Mouse (Mus musculus) megakaryocyte, embryonic 14.5 days (primary cell): Measurements from ENCODE around the gene Nucks1. TPM values are rescaled to one million over a fixed set of nuclear protein-coding genes. Genes with fewer than 3 reads are reported as not detected.

ENCODE experiments used
- H3K27me3 ChIP-seq: replicated peaks from 2 replicates; pipeline ENCODE3; 2012; ENCODE audit warnings: inconsistent platforms
- H3K36me3 ChIP-seq: replicated peaks from 2 replicates; pipeline ENCODE3; 2012; ENCODE audit warnings: low read length, inconsistent platforms, mixed read lengths
- H3K4me1 ChIP-seq: 2 replicates; pipeline ENCODE4 v1.6.1; 2012; ENCODE audit warnings: inconsistent platforms
- H3K4me3 ChIP-seq: replicated peaks from 2 replicates; pipeline ENCODE3; 2012; ENCODE audit warnings: moderate library complexity, mild to moderate bottlenecking, inconsistent platforms
- H3K9me3 ChIP-seq: 2 replicates; pipeline ENCODE4 v1.6.1; 2012; ENCODE audit warnings: inconsistent platforms
- FLI1 ChIP-seq: IDR thresholded peaks from 2 replicates; pipeline ENCODE4 v1.6.1; 2012; ENCODE audit warnings: low read length, inconsistent platforms, mixed read lengths
- GATA1 ChIP-seq: IDR thresholded peaks from 3 replicates; pipeline ENCODE4 v1.6.1; 2012; ENCODE audit warnings: mixed read lengths, low read length, inconsistent platforms, borderline replicate concordance
- polyA plus RNA-seq: library from polyadenylated mRNA; stranded (reverse); fragments of >175 nt; gene quantifications from 2 replicates; pipeline ENCODE4 v1.2.3, GENCODE M21; 2012; ENCODE audit warnings: low replicate concordance; ENCODE audit not compliant: insufficient read depth

The Nucks1 gene
- 6.3 and 16.9 TPM in 2 replicates for polyA plus RNA-seq

DNA sequence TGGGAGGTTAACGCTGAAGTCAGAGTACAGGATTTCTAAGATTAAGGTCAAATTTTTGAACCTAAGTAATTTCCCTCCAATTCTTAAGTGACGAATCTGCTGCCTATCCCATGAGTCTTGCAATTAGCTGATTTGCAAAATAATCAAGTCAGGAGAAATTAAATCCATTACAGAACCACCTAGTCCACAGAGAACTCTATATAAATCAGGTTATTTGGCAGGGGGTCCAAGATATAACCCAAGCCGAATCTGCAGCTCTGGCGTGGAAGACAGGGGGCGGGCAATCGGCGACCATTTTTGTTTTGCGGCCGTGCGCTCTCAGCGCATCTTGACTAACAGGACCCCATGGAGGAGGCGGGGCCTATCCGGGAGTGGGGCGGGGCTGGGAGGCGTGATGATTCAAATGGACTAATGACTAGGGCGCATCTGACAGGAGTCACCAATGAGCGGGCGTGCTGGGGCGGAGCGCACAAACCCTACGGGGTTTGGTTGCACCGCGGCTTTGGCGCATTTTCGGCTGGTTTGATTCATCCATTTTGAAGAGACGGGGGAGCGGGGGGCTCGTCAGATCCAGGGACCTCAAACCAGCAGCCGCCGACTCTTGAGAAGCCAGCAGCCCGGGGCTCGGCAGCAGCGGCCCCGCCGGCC, at the start of gene Nucks1:
Gene Nucks1, plus strand, starts transcription at position 534 of the 648 bp plus-strand sequence.
- no peak for TF ChIP-seq FLI1
- no peak for TF ChIP-seq GATA1
- Histone ChIP-seq H3K27me3 (no peaks in the 10 kb centered on the region), H3K4me3 (peak within 1 kb of the TSS; percentile 97), H3K4me1 (peaks cover 64% of the 10 kb centered on the region), H3K36me3 (peaks cover 6% of the 10 kb centered on the region), H3K9me3 (no peaks in the 10 kb centered on the region)

DNA sequence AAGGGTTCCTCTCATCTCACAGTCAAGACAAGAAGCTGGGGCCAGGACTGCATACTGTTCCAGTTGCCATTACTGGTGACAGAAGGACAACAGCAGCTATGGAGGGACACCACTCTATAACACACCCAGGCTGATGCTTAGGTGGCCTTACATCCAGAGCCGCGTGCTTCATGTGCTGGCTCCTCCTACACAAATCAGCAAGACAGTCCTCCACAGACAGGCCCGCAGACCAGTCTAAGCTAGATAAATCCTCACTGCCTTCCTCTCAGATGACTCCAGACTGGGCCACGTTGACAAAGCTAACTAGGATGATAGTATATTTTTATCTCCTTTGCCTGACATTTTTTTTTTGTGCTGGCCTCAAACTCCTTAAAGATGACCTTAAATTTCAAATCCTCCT, 48.5 kb upstream of the Nucks1 start:
- Histone ChIP-seq H3K36me3 (no peaks in the 10 kb centered on the region), H3K9me3 (no peaks in the 10 kb centered on the region), H3K4me3 (peak overlapping the region; percentile 38)

DNA sequence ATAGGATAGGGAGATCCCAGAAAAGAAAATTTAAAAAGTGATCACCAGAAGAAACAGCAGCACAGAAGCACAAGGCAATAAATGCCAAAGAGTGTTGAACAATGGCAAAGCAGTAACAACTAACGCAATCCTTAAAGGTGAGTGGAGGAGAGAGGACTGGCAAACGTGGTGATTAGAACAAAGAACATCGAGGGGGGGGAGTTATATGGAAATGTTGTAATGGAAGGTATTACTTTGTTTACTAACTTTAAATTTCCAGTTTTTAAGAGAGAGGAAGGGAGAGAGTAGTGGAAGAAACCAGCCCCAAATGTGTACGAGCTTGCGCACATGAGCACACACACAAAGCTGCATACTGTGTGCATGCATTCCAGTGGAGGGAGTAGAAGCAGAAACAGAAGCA, 44.7 kb upstream of the Nucks1 start:
- TF ChIP-seq FLI1, result no peak
- no peak for TF ChIP-seq GATA1
- H3K4me3 ChIP-seq, result no peak overlapping the region
- H3K36me3 ChIP-seq, result peaks cover 10% of the 10 kb centered on the region
- H3K4me1 ChIP-seq, result peaks cover 33% of the 10 kb centered on the region
- H3K9me3 ChIP-seq, result no peaks in the 10 kb centered on the region
- peaks cover 10% of the 10 kb centered on the region for H3K27me3 ChIP-seq

More for the DNA sequence above, 48.5 kb upstream of the Nucks1 start:
- TF ChIP-seq FLI1, result no peak
- TF ChIP-seq GATA1, result no peak
- Histone ChIP-seq H3K4me1 (peaks cover 11% of the 10 kb centered on the region), H3K27me3 (peaks cover 13% of the 10 kb centered on the region)

DNA sequence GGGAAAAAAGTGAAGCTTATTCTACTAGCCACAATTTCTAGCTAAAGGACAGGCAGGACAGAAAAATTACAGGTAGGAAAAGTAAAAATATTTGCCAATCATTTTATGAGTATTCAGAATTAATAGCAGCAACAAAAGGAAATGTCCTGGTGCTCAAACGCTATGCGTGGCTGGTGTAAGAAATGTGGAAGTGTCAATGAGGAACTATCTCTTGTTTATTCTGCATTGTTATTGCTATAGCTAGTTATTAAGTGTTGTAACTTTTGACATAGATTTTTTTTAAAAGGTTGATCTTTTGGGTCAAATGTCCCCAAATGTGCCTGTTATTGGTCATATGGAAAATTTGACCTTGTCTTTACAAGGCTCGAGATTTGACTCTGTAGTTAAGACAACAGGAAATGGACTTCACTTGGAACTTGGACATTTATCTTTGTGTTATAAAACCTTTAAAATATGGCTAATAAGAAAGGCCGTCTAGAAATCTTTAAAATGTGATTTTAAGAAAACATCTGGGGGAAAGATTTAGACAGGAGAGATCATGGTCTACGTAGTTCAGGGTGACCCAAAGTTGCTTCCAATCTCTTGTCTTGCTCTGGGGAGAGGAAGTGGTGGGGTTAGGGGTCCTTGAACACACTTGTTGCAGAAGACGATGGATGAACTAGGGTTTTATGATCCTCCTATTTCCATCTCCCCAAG, 43.9 kb upstream of the Nucks1 start:
- Histone ChIP-seq H3K27me3 (peaks cover 10% of the 10 kb centered on the region), H3K4me1 (peaks cover 34% of the 10 kb centered on the region), H3K4me3 (peak overlapping the region; percentile 97), H3K36me3 (peaks cover 16% of the 10 kb centered on the region), H3K9me3 (no peaks in the 10 kb centered on the region)
- no peak for TF ChIP-seq FLI1
- no peak for TF ChIP-seq GATA1

DNA sequence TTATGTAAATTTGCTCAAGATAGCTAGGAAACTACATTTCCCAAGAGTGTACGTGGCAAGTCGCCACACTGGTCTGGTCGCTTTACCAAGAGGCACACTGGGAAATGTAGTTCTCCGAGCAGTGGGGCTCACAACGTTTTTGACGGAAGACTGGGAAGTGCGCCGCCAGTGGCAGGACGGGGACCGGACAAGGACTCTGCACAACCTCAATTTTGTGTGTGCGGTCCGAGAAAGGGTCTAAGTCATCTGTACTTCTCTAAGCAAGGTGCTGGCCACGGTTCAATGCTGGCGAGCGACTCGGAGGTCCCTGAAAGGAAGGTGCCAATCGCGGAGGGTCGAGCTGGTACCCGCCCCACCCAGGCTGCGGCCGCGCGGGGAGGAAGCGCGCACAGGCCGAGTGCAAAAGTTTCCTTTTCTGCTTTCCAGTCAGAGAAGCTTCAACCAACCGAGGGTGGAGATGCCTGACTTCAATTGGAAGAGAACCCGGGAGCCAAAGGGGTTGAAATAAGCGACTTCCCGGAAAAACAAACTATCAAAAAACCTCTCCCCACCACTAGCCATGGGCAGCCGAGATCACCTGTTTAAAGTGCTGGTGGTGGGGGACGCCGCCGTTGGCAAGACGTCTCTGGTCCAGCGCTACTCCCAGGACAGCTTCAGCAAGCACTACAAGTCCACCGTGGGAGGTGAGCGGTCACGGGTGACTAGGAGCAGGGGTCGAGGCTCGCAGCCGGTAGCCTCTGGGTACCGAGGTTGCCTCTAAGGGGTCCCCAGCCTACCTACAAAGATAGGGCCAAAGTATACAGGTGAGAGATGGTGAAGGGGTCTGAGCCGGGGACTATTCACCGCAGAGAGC, 43.0 kb upstream of the Nucks1 start, which contains the start of gene Rab29:
Gene Rab29, plus strand, starts transcription at position 132 of the 853 bp plus-strand sequence.
- Histone ChIP-seq H3K27me3 (peaks cover 8% of the 10 kb centered on the region), H3K4me3 (peak within 1 kb of the TSS; percentile 97), H3K4me1 (peaks cover 26% of the 10 kb centered on the region), H3K9me3 (no peaks in the 10 kb centered on the region), H3K36me3 (peaks cover 25% of the 10 kb centered on the region)
- TF ChIP-seq FLI1 (no peak), GATA1 (no peak)

DNA sequence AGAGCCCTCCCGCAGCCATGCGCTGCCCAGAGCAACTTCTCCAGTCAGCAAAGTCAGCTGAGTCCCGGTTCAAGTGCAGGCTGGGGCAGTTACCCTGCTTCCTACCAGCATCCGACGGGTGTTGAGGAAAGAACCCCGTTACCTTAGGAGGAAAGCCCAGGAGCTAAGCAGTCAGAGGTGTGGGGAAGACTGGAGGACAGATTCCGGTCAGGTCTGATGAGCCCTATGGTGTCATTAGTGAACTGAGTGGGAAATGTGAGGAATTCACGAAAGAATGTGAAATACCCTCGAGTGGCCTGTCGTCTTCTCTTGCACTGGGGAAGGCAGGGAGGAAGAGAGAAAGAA, 42.4 kb upstream of the Nucks1 start:
- H3K4me1 ChIP-seq, result peaks cover 23% of the 10 kb centered on the region
- peak overlapping the region; percentile 97 for H3K4me3 ChIP-seq
- peaks cover 3% of the 10 kb centered on the region for H3K27me3 ChIP-seq
- TF ChIP-seq GATA1 (no peak), FLI1 (no peak)
- peaks cover 31% of the 10 kb centered on the region for H3K36me3 ChIP-seq
- no peaks in the 10 kb centered on the region for H3K9me3 ChIP-seq

DNA sequence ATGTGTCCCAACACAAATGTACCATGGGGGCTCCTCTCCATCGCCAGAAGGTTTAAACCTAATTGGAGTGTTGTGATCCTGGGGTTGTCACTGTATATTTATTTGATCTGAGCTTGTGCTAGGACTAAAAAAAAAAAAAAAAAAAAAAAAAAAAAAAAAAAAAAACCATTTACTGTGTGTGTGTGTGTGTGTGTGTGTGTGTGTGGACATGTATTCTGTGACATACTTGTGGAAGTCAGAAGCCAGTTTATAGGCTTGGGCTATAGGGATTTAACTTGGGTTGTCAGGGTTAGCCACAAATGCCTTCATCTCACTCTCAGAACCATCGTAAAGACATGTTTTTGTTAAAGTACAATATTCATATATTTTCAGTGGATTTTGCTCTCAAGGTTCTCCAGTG, 40.8 kb upstream of the Nucks1 start:
- H3K36me3 ChIP-seq, result peaks cover 45% of the 10 kb centered on the region
- peaks cover 23% of the 10 kb centered on the region for H3K4me1 ChIP-seq
- no peaks in the 10 kb centered on the region for H3K27me3 ChIP-seq
- H3K9me3 ChIP-seq, result 0 out of 2 replicates have a peak, but pooled peaks cover 3% of the 10 kb centered on the region
- TF ChIP-seq FLI1 (no peak), GATA1 (no peak)
- no peak overlapping the region for H3K4me3 ChIP-seq

DNA sequence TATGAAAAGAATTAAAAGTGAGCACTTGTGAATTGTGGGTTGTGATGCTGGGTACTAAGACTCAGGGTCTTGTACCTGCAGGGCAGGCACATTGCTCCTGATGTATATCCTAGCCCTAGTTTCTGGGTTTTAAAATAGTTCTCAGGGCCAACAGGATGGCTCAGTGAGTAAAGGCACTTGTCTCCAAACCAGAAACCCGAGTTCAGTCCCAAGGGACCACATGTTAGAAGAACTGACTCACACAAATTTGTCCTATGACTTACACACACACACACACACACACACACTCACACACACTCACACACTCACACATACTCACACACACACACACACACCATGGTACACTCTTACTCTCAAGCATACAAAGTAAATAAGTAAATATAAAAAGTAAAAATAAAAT, 37.5 kb upstream of the Nucks1 start:
- Histone ChIP-seq H3K4me1 (peaks cover 19% of the 10 kb centered on the region), H3K9me3 (0 out of 2 replicates have a peak, but pooled peaks cover 3% of the 10 kb centered on the region), H3K27me3 (no peaks in the 10 kb centered on the region), H3K36me3 (peaks cover 47% of the 10 kb centered on the region), H3K4me3 (no peak overlapping the region)
- TF ChIP-seq GATA1, result no peak
- TF ChIP-seq FLI1, result no peak

DNA sequence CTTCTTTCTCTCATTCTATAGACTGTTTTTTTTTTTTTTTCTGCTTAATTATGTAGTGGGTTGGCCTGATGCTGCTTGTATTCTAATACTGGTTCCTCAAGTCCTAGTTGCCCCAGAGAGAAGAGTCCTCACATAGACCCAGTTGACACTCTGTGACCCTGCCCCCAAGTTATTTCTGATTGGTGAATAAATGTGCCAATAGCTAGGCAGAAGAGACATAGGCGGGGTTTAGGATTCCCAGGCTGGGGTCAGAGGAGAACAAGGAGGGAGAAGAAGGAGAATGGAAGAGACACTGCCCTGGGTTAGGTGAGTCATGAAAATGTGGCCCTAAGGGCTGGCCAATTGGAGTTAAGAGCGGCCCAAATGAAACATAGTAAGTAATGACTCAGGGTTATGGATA, 30.5 kb upstream of the Nucks1 start:
- Histone ChIP-seq H3K4me3 (no peak overlapping the region), H3K4me1 (peaks cover 14% of the 10 kb centered on the region), H3K27me3 (peaks cover 4% of the 10 kb centered on the region), H3K9me3 (no peaks in the 10 kb centered on the region), H3K36me3 (no peaks in the 10 kb centered on the region)
- TF ChIP-seq FLI1 (no peak), GATA1 (no peak)
